Mouse (Mus musculus): ENCODE results near the gene Shld1. TPM values are rescaled to one million over a fixed set of nuclear protein-coding genes. Genes with fewer than 3 reads are reported as not detected.
A peak's percentile ranks its signal among the peaks of the same experiment; 100 is the strongest.

Shld1 gene
- total RNA-seq, 2 experiments from 2014 or later = 33.2 to 39.7 TPM

GRCm38 (mm10) chr2:132689569-132690231 lies 3.0 kb downstream of the Shld1 start:
- intact Hi-C loops (cut with DNase I) = loop anchor here (5.0 kb wide), 1 partner anchor 47 kb away; no protein-coding TSS in a partner anchor
- DNase-seq = peak; percentile 47

- intact Hi-C loops (cut with DNase I) = no loop called here
- peak in 1 of 2 experiments; percentile 34 for DNase-seq
These were observed 5.0 kb downstream of the Shld1 start for GRCm38 (mm10) chr2:132691731-132692130.

GRCm38 (mm10) chr2:132692320-132692719 lies 5.6 kb downstream of the Shld1 start:
- intact Hi-C loops (cut with DNase I) = no loop called here
- DNase-seq = no peak

GRCm38 (mm10) chr2:132693980-132694379 lies 7.2 kb downstream of the Shld1 start:
- intact Hi-C loops (cut with DNase I) = no loop called here
- no peak for DNase-seq

DNA sequence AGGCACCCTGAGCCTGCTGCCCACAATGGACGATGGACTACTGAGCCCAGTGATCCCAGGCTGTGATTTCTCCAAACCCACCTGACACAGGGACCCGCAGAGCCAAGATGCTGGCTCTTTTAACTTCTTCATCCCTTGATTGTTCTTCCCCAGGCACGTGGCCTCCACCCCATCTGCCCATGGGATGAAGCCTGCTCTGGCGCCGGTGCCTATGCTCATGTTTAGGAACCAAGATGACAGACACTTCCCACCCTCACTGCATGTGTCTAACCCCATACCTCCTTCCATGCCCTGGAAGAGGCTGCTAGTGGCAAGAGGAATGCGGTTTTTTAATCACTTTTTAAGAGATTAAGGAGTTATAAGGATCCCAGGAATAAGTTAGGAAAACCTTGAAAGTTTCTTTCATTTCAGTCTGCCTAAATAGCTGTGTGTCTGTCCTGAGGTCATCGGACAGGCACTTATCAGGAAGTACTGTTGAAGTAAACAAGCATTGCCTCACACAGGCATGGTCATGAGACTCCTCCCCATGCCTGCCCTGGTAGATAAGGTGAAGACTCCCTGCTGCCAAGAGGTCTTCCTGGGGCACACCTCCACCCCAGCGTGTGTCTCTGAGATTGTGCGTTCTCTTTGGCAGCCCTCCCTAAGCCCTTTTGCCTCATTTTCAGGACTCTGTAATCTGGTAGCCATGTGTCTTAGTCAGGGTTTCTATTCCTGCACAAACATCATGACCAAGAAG lies 8.8 kb downstream of the Shld1 start:
- DNase-seq = peak; percentile 34 to 40
- intact Hi-C loops (cut with DNase I) = no loop called here

- intact Hi-C loops (cut with DNase I) = no loop called here
- DNase-seq = peak in 1 of 2 experiments; percentile 30
These were observed 9.8 kb downstream of the Shld1 start for GRCm38 (mm10) chr2:132696519-132696918.

DNA sequence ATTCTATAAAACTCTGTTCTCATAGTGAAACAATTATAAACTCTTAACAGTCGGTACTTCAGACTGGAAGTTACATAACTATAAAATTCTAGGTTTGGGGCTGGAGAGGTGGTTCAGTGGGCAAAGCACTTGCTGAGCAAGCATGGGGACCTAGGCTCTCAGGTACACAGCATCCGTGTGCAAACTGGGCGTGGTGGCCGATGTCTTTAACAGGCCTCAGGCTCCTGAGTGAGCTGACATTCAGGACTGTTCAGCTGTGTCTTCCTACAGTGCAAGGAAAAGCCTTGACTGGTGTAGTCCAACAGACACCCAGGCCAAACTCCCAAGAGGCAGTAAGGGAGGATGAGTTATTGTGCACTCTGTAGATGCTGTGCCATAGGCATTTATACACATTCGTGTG lies 10.5 kb downstream of the Shld1 start:
- DNase-seq = no peak
- intact Hi-C loops (cut with DNase I) = no loop called here

- intact Hi-C loops (cut with DNase I) = no loop called here
- no peak for DNase-seq
These were observed 11.0 kb downstream of the Shld1 start for GRCm38 (mm10) chr2:132697695-132698094.

DNA sequence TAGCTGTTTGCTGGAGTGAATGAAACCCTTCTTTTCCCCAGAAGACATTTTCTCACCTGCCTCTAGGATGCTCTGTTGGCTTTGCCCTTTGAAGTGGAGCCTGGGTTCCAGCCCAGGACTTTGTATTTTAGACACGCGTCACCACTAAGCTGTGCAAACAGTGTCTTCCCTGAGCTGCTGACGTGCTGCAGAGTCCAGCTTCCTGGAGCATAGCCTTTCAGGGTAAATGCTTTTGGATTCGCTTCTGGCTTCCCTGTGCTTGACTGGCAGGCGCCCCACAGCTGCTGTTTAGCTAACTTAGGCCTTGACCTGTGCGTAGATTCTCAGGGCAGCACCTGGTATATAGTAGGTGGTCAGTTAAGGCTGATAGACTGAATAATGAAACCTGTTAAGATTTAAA lies 11.7 kb downstream of the Shld1 start:
- peak; percentile 27 to 34 for DNase-seq
- intact Hi-C loops (cut with DNase I) = no loop called here

GRCm38 (mm10) chr2:132700921-132701320 lies 14.2 kb downstream of the Shld1 start:
- DNase-seq = no peak
- intact Hi-C loops (cut with DNase I) = loop anchor here (1.0 kb wide), 1 partner anchor 185 kb away; no protein-coding TSS in a partner anchor

- DNase-seq = peak; percentile 75 to 89
- intact Hi-C loops (cut with DNase I) = loop anchor here (1.0 kb wide), 1 partner anchor 185 kb away; no protein-coding TSS in a partner anchor
These were observed 14.7 kb downstream of the Shld1 start for GRCm38 (mm10) chr2:132701451-132701886.

- intact Hi-C loops (cut with DNase I) = no loop called here
- peak in 1 of 2 experiments; percentile 23 for DNase-seq
These were observed 18.7 kb downstream of the Shld1 start for GRCm38 (mm10) chr2:132705251-132705992.

DNA sequence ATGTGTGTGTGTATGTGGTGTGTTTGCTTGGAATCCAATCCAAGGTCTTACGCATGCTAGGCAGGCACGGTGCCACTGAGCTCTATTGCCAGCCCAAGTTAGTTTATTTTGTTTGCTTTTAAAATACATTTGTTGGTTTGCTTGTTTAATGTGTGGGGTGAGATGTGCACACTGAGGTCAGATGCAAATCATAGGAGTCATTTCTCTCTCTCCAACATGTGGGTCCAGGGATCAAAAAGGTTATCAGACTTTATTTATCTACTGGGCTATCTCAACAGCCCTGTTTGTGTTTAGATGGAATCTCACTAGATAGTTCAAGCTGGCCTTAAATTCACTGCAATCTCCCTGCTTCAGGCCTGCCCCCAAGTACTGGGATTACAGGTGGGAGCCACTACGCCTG lies 19.6 kb downstream of the Shld1 start:
- DNase-seq = no peak
- intact Hi-C loops (cut with DNase I) = no loop called here

DNA sequence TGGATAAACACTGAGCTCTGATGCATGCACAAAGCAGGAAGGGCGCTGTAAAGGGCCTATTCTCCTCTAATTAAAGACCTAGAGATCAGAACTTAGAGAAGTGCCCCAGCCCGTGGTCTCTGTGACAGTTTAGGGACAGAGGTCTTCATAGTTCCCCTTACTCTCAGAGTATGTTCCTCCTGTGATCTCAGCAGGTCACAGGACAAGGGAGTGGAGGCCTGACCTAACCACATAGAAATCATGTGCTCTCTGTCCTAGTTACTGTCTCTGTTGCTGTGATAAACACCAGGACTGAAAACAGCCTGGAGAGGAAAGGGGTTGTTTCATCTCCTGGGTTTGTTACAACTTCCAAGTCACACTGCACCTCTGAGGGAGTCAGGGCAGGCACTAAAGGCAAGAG lies 23.8 kb downstream of the Shld1 start:
- no peak for DNase-seq
- intact Hi-C loops (cut with DNase I) = loop anchor here (10.0 kb wide), 2 partner anchors 194 to 396 kb away; no protein-coding TSS in a partner anchor

GRCm38 (mm10) chr2:132712061-132712460 lies 25.3 kb downstream of the Shld1 start:
- intact Hi-C loops (cut with DNase I) = loop anchor here (10.0 kb wide), 2 partner anchors 193 to 397 kb away; no protein-coding TSS in a partner anchor

DNA sequence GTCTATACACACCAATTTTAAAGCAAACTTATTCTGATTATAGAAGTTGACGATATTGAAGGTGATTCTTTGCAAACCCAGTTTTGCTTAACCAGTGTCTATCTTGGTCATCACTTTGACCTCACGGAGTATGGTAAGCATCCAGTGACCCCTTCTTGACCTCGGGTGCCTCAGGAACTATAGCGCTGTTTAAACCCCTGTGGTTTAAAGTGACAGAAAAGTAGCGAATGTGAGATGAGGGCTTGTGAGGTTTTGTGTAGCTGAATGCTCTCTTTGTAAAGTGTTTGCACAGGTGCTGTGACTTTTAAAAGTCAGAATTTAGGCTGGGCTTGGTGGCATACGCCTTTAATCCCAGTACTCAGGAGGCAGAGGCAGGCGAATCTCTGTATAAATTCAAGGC lies 27.8 kb downstream of the Shld1 start:
- no peak for DNase-seq
- intact Hi-C loops (cut with DNase I) = loop anchor here (10.0 kb wide), 2 partner anchors 190 to 400 kb away; no protein-coding TSS in a partner anchor

More at GRCm38 (mm10) chr2:132712061-132712460, 25.3 kb downstream of the Shld1 start:
- DNase-seq = no peak

DNA sequence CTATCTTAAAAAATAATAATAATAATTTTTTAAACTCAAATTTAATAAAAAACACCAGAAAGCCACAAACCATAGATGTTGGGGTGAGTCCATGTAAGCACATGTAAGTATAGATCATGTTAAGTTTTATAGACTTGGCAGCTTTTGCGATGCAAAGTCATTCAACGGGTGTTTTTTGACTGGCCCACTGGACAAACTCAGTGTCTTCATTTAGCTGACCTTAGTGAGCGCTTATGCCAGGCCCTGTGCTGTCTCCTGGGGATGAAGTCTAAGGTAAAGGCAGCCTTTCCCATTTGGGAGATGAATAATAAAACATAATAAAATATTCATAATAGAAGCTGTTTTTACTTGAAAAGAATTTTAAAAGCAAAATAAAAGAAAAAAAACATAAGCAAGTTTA lies 28.2 kb downstream of the Shld1 start:
- DNase-seq = no peak
- intact Hi-C loops (cut with DNase I) = loop anchor here (10.0 kb wide), 2 partner anchors 190 to 400 kb away; no protein-coding TSS in a partner anchor

- DNase-seq = peak in 1 of 2 experiments; percentile 28
- intact Hi-C loops (cut with DNase I) = loop anchor here (1.0 to 10.0 kb wide), 3 partner anchors 189 to 401 kb away; no protein-coding TSS in a partner anchor
These were observed 28.8 kb downstream of the Shld1 start for GRCm38 (mm10) chr2:132715421-132716070.

GRCm38 (mm10) chr2:132716154-132716553 lies 29.4 kb downstream of the Shld1 start:
- intact Hi-C loops (cut with DNase I) = loop anchor here (1.0 to 10.0 kb wide), 3 partner anchors 189 to 401 kb away; no protein-coding TSS in a partner anchor

More at GRCm38 (mm10) chr2:132716154-132716553, 29.4 kb downstream of the Shld1 start:
- peak; percentile 66 to 83 for DNase-seq
